Mouse (Mus musculus) lung, postnatal 36 days (tissue): Measurements from ENCODE around the gene Lcn4.

Source experiments
- DNase-seq: peaks from one replicate; pipeline ENCODE4 v3.0.0; 2022; ENCODE audit warnings: mixed read lengths

The Lcn4 gene

DNA sequence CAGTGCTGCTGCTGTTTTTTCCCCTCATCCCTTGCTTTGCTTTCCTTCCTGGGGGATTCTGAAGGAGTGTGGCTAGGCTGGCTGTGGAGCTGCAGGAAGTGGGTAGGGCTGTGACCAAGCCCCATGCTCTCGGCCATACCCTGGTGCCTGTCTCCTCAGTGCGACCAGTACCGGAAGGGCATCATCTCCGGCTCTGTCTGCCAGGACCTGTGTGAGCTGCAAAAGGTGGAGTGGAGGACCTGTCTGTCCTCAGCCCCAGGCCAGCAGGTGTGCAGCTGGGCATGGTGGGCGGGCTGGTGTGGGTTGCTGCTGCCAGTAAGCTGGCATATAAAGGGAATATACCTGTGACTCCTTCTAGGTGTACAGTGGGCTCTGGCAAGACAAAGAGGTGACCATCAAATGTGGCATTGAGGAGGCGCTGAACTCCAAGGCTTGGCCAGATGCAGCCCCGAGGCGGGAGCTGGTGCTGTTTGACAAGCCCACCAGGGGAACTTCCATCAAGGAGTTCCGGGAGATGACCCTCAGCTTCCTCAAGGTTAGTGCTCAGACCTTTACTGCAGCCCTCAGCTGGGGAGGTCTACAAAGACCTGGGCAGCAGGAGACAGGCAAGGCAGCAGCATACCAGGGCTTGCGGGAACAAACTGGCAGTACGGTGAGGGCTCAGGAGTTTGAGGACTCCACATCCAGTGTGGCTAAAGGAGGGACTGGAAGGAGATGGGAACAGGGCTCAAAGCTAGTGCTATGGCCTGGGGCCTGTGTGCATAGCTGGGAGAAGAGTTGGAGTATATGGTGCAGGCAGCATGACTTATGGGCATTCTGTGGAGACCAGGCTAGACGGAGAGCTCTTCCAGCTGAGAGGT lies 36.2 kb downstream of the Lcn4 start:
- DNase-seq: peak; percentile 26

- DNase-seq: no peak
Measured at GRCm38 (mm10) chr2:26633953-26634530, 37.0 kb downstream of the Lcn4 start.

GRCm38 (mm10) chr2:26632541-26633395 lies 38.3 kb downstream of the Lcn4 start:
- no peak for DNase-seq

DNA sequence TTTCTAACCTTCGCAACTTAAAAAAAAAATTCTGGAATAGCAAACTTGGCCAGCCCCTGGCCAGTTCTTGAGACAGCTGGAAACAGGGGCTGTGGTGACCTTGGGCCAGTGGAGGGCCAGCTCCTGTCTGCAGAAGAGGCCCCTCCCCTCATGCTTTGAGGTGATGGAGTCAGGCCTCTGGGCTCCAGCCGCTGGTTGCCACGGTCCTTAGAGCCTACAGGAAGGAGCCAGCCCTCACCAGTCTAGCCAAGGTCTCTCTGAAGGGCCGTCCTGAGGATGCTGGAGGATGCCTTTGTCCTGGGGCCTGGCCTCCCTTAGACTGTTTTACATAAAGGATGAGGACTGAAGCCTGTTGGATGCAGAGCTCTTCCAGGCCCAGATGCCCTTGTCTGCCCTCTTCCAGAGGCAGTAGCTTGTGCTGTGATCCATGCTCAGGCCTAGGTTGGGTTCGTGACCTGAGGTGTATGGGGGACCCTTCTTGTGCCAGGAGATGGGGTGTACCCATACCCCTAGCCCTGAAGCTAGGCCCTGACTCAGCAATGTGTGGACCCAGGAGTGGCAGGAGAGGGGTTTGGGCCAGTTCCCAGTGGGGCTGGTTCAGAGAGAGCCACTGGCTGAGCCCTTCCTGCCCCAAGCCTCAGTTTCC lies 42.2 kb downstream of the Lcn4 start:
- DNase-seq: no peak

DNA sequence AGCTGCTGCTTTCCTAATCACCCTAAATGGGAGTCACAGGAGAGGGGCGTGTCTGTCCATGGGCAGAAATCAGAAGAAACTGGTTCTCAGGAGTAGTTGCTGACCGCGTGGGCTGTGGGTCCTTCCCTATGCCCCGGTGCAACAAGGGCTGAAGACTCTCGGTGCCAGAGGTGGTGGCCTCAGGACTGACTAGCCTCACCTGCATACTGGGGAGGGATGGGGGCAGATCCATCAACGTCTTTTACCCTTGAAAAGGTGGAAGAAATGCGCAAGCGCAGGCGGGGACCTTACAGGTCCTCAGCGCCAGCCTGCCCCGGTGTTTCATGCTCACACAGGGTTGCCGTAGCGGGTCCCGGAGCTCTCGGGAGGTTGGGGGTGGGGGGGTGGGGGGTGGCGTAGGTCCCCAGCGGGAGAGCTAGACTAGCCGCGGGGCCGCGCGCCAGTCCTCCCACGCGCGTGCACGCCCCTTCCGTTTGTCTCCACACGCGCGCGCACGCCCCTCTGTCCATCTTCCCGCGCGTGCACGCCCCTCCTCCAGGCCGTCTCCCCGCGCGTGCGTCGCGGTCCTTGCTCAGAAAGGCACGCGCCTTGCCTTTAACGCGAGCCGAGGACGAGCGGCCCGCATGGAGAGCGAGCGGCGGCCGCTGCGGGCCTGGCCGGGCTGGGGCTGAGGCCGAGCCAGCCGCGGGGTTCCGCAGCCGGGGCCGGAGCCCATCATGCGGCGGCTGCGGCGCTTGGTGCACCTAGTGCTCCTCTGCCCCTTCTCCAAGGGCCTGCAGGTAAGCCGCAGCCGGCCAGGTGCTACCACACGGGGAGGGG lies 43.0 kb downstream of the Lcn4 start, which contains the start of gene Fam69b:
Fam69b (plus strand) TSS at position 537 of the 819 bp plus-strand sequence.
- peak; percentile 82 for DNase-seq

- peak; percentile 70 for DNase-seq
Measured at GRCm38 (mm10) chr2:26626081-26626480, 45.0 kb downstream of the Lcn4 start.

DNA sequence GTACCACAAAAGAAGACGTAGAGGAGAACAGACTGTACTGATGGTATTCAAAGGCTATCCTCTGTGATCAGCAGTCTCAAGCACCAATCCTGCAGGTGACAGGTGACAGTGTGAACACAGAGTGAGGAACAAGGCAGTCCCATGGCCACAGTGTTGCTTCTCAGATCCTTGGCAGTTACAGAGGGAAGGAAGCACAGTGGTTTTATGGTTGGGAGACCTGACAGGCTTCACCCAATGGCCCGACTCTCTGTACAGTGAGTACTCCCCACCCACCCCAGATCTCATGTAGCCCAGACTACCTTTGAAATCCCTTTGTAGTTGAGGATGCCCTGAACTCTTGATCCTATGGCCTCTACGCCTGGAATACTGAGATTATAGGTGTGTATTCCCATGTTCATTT lies 45.7 kb downstream of the Lcn4 start:
- DNase-seq: no peak

GRCm38 (mm10) chr2:26622984-26623383 lies 48.1 kb downstream of the Lcn4 start:
- DNase-seq: no peak

DNA sequence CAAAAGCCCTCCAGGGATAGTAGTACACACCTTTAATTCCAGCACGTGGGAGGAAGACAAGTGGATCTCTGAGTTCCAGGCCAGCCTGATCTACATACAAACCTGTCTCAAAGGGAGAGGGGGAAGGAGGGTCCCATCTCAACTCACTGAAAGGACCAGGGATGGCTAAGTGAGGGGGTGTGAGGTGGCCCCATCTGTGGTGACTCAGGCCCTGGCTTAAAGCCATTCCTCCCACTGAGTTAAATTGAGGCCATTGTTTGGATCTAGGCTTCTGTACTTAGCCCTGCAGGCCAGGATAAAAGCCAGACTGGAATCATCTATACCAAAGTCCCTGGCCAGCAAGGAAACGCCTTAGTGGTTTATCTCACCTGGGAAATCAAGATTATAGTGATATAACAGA lies 49.8 kb downstream of the Lcn4 start:
- no peak for DNase-seq

- DNase-seq: no peak
Measured at GRCm38 (mm10) chr2:26617928-26618327, 53.2 kb downstream of the Lcn4 start.
